Mouse (Mus musculus) heart, adult 11 months (tissue): ENCODE data around the gene Olfr1107.

Source experiments
- DNase-seq: peaks from one replicate; pipeline ENCODE4 v3.0.0; 2022

Gene Olfr1107

GRCm38 (mm10) chr2:87075717-87076116, at the start of gene Olfr1107:
Olfr1107 (minus strand) TSS chr2:87075817.
- DNase-seq = no peak

- no peak for DNase-seq
Measured at GRCm38 (mm10) chr2:87114467-87114866, 38.9 kb upstream of the Olfr1107 start, which contains the start of gene Olfr259. Olfr259 (minus strand) TSS chr2:87114567.

GRCm38 (mm10) chr2:87095908-87096307, 20.3 kb upstream of the Olfr1107 start, which contains the start of gene Olfr1109:
Olfr1109 (minus strand) TSS chr2:87096008.
- DNase-seq = no peak

- DNase-seq = no peak
Measured at GRCm38 (mm10) chr2:87052173-87052572, 23.4 kb downstream of the Olfr1107 start, which contains the start of gene Olfr1106. Olfr1106 (minus strand) TSS chr2:87052273.

- no peak for DNase-seq
Measured at GRCm38 (mm10) chr2:87036431-87036830, 39.2 kb downstream of the Olfr1107 start, which contains the start of gene Olfr1105. Olfr1105 (minus strand) TSS chr2:87036531.

- no peak for DNase-seq
Measured at GRCm38 (mm10) chr2:87026980-87027379, 48.6 kb downstream of the Olfr1107 start, which contains the start of gene Olfr1104. Olfr1104 (minus strand) TSS chr2:87027080.
